Mouse (Mus musculus) kidney, postnatal 10 days (tissue): ENCODE measurements around the gene Trp53bp2.

Experiments
- DNase-seq: peaks from one replicate; pipeline ENCODE4 v3.0.0; 2021; ENCODE audit warnings: mixed read lengths

Trp53bp2 gene

GRCm38 (mm10) chr1:182409401-182410173, 615 bp downstream of the Trp53bp2 start:
- DNase-seq, result peak; percentile 29

GRCm38 (mm10) chr1:182412586-182413270, 3.8 kb downstream of the Trp53bp2 start:
- no peak for DNase-seq

GRCm38 (mm10) chr1:182419481-182419880, 10.5 kb downstream of the Trp53bp2 start:
- no peak for DNase-seq

- no peak for DNase-seq
Observed at GRCm38 (mm10) chr1:182424274-182424673, 15.3 kb downstream of the Trp53bp2 start.

- DNase-seq, result no peak
Observed at GRCm38 (mm10) chr1:182425176-182425575, 16.2 kb downstream of the Trp53bp2 start.

- peak; percentile 39 for DNase-seq
Observed at GRCm38 (mm10) chr1:182426444-182426843, 17.5 kb downstream of the Trp53bp2 start.

- peak; percentile 67 for DNase-seq
Observed at GRCm38 (mm10) chr1:182427426-182427825, 18.5 kb downstream of the Trp53bp2 start.

- no peak for DNase-seq
Observed at GRCm38 (mm10) chr1:182429826-182430225, 20.9 kb downstream of the Trp53bp2 start.

- no peak for DNase-seq
Observed at GRCm38 (mm10) chr1:182430676-182431075, 21.7 kb downstream of the Trp53bp2 start.

- DNase-seq, result no peak
Observed at GRCm38 (mm10) chr1:182432059-182432458, 23.1 kb downstream of the Trp53bp2 start.

GRCm38 (mm10) chr1:182436746-182437145, 27.8 kb downstream of the Trp53bp2 start:
- DNase-seq, result peak; percentile 27

- DNase-seq, result peak; percentile 85
Observed at GRCm38 (mm10) chr1:182439546-182440222, 30.7 kb downstream of the Trp53bp2 start.

GRCm38 (mm10) chr1:182441791-182442473, 33.0 kb downstream of the Trp53bp2 start:
- no peak for DNase-seq

- no peak for DNase-seq
Observed at GRCm38 (mm10) chr1:182444116-182444515, 35.1 kb downstream of the Trp53bp2 start.

GRCm38 (mm10) chr1:182448276-182449035, 39.5 kb downstream of the Trp53bp2 start:
- no peak for DNase-seq

- peak; percentile 32 for DNase-seq
Observed at GRCm38 (mm10) chr1:182452473-182452872, 43.5 kb downstream of the Trp53bp2 start.

- no peak for DNase-seq
Observed at GRCm38 (mm10) chr1:182455080-182455479, 46.1 kb downstream of the Trp53bp2 start.

- no peak for DNase-seq
Observed at GRCm38 (mm10) chr1:182458556-182458955, 49.6 kb downstream of the Trp53bp2 start.

- no peak for DNase-seq
Observed at GRCm38 (mm10) chr1:182459436-182459835, 50.5 kb downstream of the Trp53bp2 start.

GRCm38 (mm10) chr1:182460291-182461244, 51.6 kb downstream of the Trp53bp2 start:
- no peak for DNase-seq

GRCm38 (mm10) chr1:182461261-182461660, 52.3 kb downstream of the Trp53bp2 start:
- peak; percentile 64 for DNase-seq
